Mouse (Mus musculus) stomach, postnatal 0 days (tissue): ENCODE data around the gene Idh1.

Source experiments
- CTCF ChIP-seq: IDR thresholded peaks from 2 replicates; pipeline ENCODE4 v1.5.1; 2016; ENCODE audit warnings: antibody characterized with exemption, low read depth, mild to moderate bottlenecking, moderate library complexity
- EP300 ChIP-seq: optimal IDR thresholded peaks from 2 replicates; pipeline ENCODE3; 2016; ENCODE audit warnings: antibody characterized with exemption

GRCm38 (mm10) chr1:65227681-65228080, 41.4 kb upstream of the Idh1 start:
- no peak for TF ChIP-seq CTCF
- TF ChIP-seq EP300 = no peak
